Mouse (Mus musculus) cortical plate, adult 2 months (tissue): Measurements from ENCODE around the gene Klhl26. TPM values are rescaled to one million over a fixed set of nuclear protein-coding genes. Genes with fewer than 3 reads are reported as not detected.

Experiments used
- H3K27ac ChIP-seq: fragments of 200-500 bp; 2 replicates; pipeline ENCODE4 v1.5.1; 2012; ENCODE audit warnings: low read length, control low read depth, inconsistent platforms; ENCODE audit not compliant: insufficient read depth
- H3K4me1 ChIP-seq: fragments of 200-500 bp; 2 replicates; pipeline ENCODE4 v1.6.1; 2011; ENCODE audit warnings: low read length; ENCODE audit not compliant: control insufficient read depth, insufficient read depth
- H3K4me3 ChIP-seq: fragments of 200-500 bp; 2 replicates; pipeline ENCODE4 v1.5.1; 2011; ENCODE audit warnings: mild to moderate bottlenecking, low read length, control low read depth; ENCODE audit not compliant: insufficient read depth
- CTCF ChIP-seq: fragments of 200-500 bp; IDR thresholded peaks from 2 replicates; pipeline ENCODE4 v1.5.1; 2011; ENCODE audit warnings: mild to moderate bottlenecking, control low read depth, low read length; ENCODE audit not compliant: insufficient read depth; ENCODE audit errors: extremely low read depth
- POLR2A ChIP-seq: fragments of 200-500 bp; IDR thresholded peaks from 2 replicates; pipeline ENCODE4 v1.6.1; 2011; ENCODE audit warnings: mild to moderate bottlenecking, low read length, control low read depth; ENCODE audit not compliant: insufficient read depth; ENCODE audit errors: extremely low read depth
- polyA plus RNA-seq: library from polyadenylated mRNA; depleted of rRNA; stranded (reverse); fragments of >200 nt; gene quantifications from 2 replicates; pipeline ENCODE4 v1.2.3, GENCODE M21; 2012

Gene Klhl26
- polyA plus RNA-seq, 1 experiment, result 66.9 TPM

DNA sequence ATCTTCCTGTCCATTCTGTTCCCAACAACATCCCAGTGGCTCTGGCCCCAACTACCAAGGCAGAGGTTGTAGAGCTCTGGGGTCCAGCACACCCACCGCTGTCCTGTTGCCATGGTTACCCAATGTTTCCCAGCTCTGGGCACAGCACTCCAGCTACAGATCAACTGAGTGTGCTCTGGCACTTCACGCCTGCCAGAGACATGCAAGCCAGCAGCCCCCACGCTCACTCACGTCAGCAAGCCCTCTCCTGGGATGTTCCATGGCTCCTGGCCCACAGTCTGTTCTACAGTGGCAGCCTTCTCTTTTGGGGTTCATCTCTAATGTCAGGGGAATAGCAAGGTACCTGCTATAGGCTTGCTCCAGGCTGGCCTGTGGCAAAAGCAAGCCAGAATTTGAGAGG lies 13.5 kb downstream of the Klhl26 start:
- no peak for TF ChIP-seq POLR2A
- TF ChIP-seq CTCF, result no peak
- peak overlapping the region; percentile 51; the same call in 1 of the 2 replicates for H3K27ac ChIP-seq
- peaks cover 19% of the 10 kb centered on the region for H3K4me1 ChIP-seq

GRCm38 (mm10) chr8:70462516-70462813 lies 14.3 kb downstream of the Klhl26 start:
- TF ChIP-seq CTCF (no peak), POLR2A (no peak)
- peaks cover 19% of the 10 kb centered on the region for H3K4me1 ChIP-seq
- H3K27ac ChIP-seq, result peak overlapping the region; percentile 7; the same call in 1 of the 2 replicates
- H3K4me3 ChIP-seq, result no peak overlapping the region

More for the DNA sequence above, 13.5 kb downstream of the Klhl26 start:
- no peak overlapping the region for H3K4me3 ChIP-seq

DNA sequence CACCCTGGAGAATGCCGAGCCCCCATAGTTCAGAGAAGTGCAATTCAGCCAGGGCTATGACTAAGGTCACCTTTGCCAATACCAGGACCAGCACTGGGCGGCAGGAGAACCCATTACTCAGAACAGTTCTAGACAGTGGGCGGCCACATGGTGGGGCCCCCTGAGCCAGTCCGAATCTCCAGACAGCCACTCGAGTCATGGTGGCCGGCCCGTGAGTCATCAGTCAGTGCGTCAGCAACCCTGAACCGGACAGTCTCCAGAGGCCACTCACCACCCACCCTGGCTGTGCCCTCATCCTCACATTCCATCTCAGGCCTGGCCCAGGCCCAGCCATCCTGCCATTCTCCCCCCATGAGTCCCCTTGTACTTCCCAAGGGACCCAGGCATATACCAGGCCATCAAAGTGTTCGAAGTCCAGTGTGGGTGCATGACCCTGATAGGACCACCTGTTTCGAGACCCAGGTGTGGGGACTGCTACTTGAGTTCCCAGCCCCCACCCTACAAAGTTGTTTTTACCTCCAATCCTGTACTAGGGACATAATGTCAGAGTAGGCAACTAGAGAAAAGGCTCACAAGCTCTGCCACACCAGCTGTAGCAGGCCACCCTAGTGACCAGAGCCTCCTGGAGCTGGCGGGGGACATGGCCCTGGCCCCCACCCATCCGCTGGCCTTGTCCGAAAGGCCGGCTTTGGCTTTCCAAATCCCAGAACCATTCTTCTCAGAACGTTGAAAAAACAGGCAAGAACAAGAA lies 14.8 kb downstream of the Klhl26 start:
- TF ChIP-seq POLR2A, result no peak
- no peak for TF ChIP-seq CTCF
- peaks cover 19% of the 10 kb centered on the region for H3K4me1 ChIP-seq
- no peak overlapping the region for H3K4me3 ChIP-seq
- H3K27ac ChIP-seq, result 0 out of 2 replicates have a peak overlapping the region, but pooled peaks have one; percentile 38

- no peak overlapping the region for H3K27ac ChIP-seq
- no peak for TF ChIP-seq POLR2A
- no peak for TF ChIP-seq CTCF
- H3K4me3 ChIP-seq, result no peak overlapping the region
- peaks cover 19% of the 10 kb centered on the region for H3K4me1 ChIP-seq
Observed at GRCm38 (mm10) chr8:70460606-70461005, 16.2 kb downstream of the Klhl26 start.

DNA sequence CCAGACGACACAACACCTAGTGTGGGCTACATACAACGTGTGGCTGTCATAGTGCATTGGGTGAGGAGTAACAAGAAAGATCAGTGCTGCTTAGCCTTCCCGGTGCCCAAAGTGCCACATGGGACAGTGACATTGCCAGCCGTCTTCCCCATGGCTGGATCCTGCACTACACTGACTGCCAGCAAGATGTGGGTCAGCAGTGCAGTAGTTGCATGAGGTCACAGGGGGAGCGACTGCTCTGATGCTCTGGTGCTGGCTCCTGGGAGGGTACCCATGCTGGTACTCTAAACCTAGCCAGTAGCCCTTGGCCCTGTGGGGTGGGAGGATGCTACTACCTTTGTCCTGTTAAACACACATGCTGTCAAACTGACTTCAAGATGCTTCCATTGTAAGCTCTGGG lies 16.6 kb downstream of the Klhl26 start:
- H3K4me1 ChIP-seq, result peaks cover 19% of the 10 kb centered on the region
- no peak overlapping the region for H3K27ac ChIP-seq
- no peak for TF ChIP-seq POLR2A
- TF ChIP-seq CTCF, result no peak
- no peak overlapping the region for H3K4me3 ChIP-seq

- Histone ChIP-seq H3K4me1 (peaks cover 20% of the 10 kb centered on the region), H3K4me3 (no peak overlapping the region), H3K27ac (no peak overlapping the region)
- TF ChIP-seq CTCF, result no peak
- no peak for TF ChIP-seq POLR2A
Observed at GRCm38 (mm10) chr8:70459636-70460035, 17.1 kb downstream of the Klhl26 start.

DNA sequence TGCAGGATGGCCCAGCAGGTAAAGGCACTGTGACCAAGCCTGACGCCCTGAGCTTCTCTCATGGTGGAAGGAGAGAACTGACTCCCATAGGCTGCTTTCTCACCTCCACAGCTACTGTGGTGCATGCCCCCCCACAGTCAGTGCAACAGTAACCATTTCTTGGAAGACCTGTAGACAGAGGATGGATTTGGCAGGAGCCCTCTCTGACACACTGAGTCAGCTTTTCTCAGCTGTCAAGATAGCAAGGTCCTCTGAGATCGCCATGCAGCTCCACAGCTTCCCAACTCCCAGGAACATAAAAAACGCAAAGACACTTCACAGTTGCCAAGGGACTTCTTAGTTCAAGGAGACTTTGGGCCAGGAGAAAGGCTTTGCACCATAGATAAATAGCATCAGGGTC lies 18.3 kb downstream of the Klhl26 start:
- no peak overlapping the region for H3K4me3 ChIP-seq
- TF ChIP-seq POLR2A (no peak), CTCF (no peak)
- H3K4me1 ChIP-seq, result peaks cover 20% of the 10 kb centered on the region
- H3K27ac ChIP-seq, result no peak overlapping the region

DNA sequence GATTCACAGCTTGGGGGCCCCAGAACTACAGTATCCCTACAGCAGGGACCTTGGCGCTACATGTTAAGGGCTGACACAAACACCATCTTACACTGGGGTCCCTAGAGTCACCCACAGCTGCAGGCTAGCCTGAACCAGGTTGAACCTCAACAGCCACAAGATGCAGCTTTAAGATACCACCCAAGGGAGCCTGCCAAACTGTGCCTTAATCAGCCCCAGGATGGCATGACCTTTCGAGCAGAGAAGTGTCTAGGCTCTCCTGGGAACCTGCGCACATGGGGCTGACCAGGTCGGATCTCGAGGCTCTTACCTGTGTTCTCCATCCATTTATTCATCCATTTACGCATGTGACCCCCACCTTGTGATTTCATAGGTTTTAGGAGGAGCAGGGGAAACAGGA lies 18.9 kb downstream of the Klhl26 start:
- peaks cover 18% of the 10 kb centered on the region for H3K4me1 ChIP-seq
- no peak overlapping the region for H3K27ac ChIP-seq
- no peak overlapping the region for H3K4me3 ChIP-seq
- TF ChIP-seq POLR2A (no peak), CTCF (no peak)

GRCm38 (mm10) chr8:70456996-70457395 lies 19.8 kb downstream of the Klhl26 start:
- no peak for TF ChIP-seq CTCF
- no peak for TF ChIP-seq POLR2A

DNA sequence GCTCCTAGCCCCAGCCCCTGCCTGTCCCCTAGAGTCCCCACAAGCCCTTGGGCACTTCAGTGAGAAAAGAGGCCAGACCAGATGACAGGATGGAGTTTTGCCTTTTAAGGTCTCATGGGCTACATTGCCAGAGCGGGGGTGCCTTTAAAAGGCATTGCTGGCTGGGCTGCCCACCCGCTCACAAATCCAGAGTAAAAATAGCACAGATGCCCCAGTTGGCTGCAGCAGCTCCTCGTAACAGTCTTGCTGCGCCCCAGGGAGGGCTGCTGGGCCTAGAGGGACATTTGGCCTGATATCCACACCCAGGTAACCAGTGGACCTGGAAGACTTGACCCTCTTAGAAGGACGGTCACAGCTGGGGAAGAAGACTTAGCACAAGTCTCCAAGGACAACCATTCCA lies 22.9 kb downstream of the Klhl26 start:
- Histone ChIP-seq H3K4me3 (no peak overlapping the region), H3K27ac (peak overlapping the region; percentile 27; the same call in 1 of the 2 replicates), H3K4me1 (peaks cover 10% of the 10 kb centered on the region)
- TF ChIP-seq CTCF (no peak), POLR2A (no peak)

More at GRCm38 (mm10) chr8:70456996-70457395, 19.8 kb downstream of the Klhl26 start:
- no peak overlapping the region for H3K27ac ChIP-seq
- H3K4me3 ChIP-seq, result no peak overlapping the region
- H3K4me1 ChIP-seq, result peaks cover 14% of the 10 kb centered on the region
